Mouse (Mus musculus) adrenal gland, postnatal 25 days (tissue): ENCODE data around the gene Erfe. TPM values are rescaled to one million over a fixed set of nuclear protein-coding genes. Genes with fewer than 3 reads are reported as not detected.

Experiments
- total RNA-seq: library from RNA; stranded (reverse); gene quantifications from 2 replicates; pipeline ENCODE4 v1.2.3, GENCODE M21; 2021

Erfe gene
- total RNA-seq, 1 experiment from 2014 or later = 2.7 TPM

Other genes starting within 250 kb of the Erfe start
- gene Rbm44, start 221.3 kb upstream of the Erfe start, total RNA-seq = 0.36 TPM in 1 of 2 replicates, not detected in the other
- 6.4 and 8.1 TPM in 2 replicates for gene Ramp1, start 186.6 kb upstream of the Erfe start, total RNA-seq
- 71.1 and 79.9 TPM in 2 replicates for gene Ube2f, start 116.1 kb upstream of the Erfe start, total RNA-seq
- gene Scly, start 68.1 kb upstream of the Erfe start, total RNA-seq = 16.2 and 18.4 TPM in 2 replicates
- gene Espnl, start 44.4 kb upstream of the Erfe start, total RNA-seq = not detected in 2 replicates
- gene Klhl30, start 15.4 kb upstream of the Erfe start, total RNA-seq = 0.46 and 0.48 TPM in 2 replicates
- 108 and 115 TPM in 2 replicates for gene Ilkap, start 32.4 kb downstream of the Erfe start, total RNA-seq
- gene Hes6, start 47.6 kb downstream of the Erfe start, total RNA-seq = 160 and 211 TPM in 2 replicates
- 37.4 and 37.5 TPM in 2 replicates for gene Per2, start 92.9 kb downstream of the Erfe start, total RNA-seq
- 12.1 and 13.5 TPM in 2 replicates for gene Traf3ip1, start 128.2 kb downstream of the Erfe start, total RNA-seq
- 17.0 and 19.3 TPM in 2 replicates for gene Asb1, start 174.1 kb downstream of the Erfe start, total RNA-seq